In the genomic region with DNA sequence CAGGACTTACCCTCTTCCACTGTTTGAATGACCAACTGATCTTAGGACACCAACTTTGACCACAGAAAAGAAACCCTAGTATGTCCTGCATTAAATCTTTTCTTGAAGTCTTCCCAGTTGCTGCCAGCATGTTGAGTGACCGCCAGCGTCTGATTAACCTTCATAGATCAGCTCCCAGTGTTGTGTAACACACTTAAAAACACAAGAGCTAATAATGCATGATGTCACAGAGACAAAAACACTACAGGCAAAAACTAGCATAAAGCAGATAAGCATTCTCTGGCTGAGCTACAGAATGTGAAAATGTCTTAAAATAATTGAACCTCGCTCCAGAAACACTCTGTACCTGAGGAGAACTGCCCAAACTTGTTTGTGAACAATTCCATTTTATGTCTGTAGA, we compare ENCODE assay signal across 18 mouse cellular contexts. TPM values are rescaled to one million over a fixed set of nuclear protein-coding genes. Genes with fewer than 3 reads are reported as not detected.
DNase-seq lines count a peak whose midpoint lies in the region; ATAC-seq and TF ChIP-seq lines count a peak whose summit lies in the region.
"Had no signal": no experiment of that assay in that cellular context is flagged by ENCODE, and none has a peak within 500 bp of the region (broad histone marks: within the 10 kb centered on the region; RNA-seq: fewer than 3 reads in every experiment).

No protein-coding gene starts in this region.

- no peaks in the 10 kb centered on the region for H3K27me3 ChIP-seq in kidney, embryonic 15.5 days
- no peaks in the 10 kb centered on the region for H3K27me3 ChIP-seq in lung, postnatal 0 days (replicated peaks; ENCODE audit: insufficient read depth, low read length)
- no peaks in the 10 kb centered on the region for H3K27me3 ChIP-seq in embryonic facial prominence, embryonic 15.5 days
- no peaks in the 10 kb centered on the region for H3K27me3 ChIP-seq in forebrain, embryonic 12.5 days
- H3K27me3 ChIP-seq: embryonic facial prominence, embryonic 12.5 days; hindbrain, embryonic 12.5 days; midbrain, embryonic 12.5 days; neural tube, embryonic 12.5 days had no signal

- no peak for ATAC-seq in kidney, embryonic 15.5 days (replicated peaks; ENCODE audit: low FRiP score)
- 0 out of 2 replicates have a peak, but pooled peaks have one; percentile 35 for ATAC-seq in lung, postnatal 0 days
- no peak for ATAC-seq in embryonic facial prominence, embryonic 15.5 days (ENCODE audit: insufficient number of reproducible peaks, low FRiP score, low TSS enrichment, low read depth)
- no peak for ATAC-seq in forebrain, embryonic 12.5 days (ENCODE audit: low FRiP score)
- ATAC-seq: forebrain, postnatal 0 days had no signal

- H3K9ac ChIP-seq in kidney, embryonic 15.5 days: no peak overlapping the region
- no peak overlapping the region for H3K9ac ChIP-seq in lung, postnatal 0 days (replicated peaks; ENCODE audit: low read depth)
- H3K9ac ChIP-seq in embryonic facial prominence, embryonic 15.5 days: no peak overlapping the region
- H3K9ac ChIP-seq in forebrain, embryonic 12.5 days: no peak overlapping the region
- H3K9ac ChIP-seq: embryonic facial prominence, embryonic 12.5 days; forebrain, postnatal 0 days; hindbrain, embryonic 12.5 days; liver, embryonic 14.5 days; midbrain, embryonic 12.5 days; neural tube, embryonic 12.5 days had no signal

- 0 out of 2 replicates have a peak, but pooled peaks cover 10% of the 10 kb centered on the region for H3K4me1 ChIP-seq in kidney, embryonic 15.5 days
- no peaks in the 10 kb centered on the region for H3K4me1 ChIP-seq in lung, postnatal 0 days (ENCODE audit: insufficient read depth, low read depth, low read length)
- H3K4me1 ChIP-seq in embryonic facial prominence, embryonic 15.5 days: peaks cover 37% of the 10 kb centered on the region
- no peaks in the 10 kb centered on the region for H3K4me1 ChIP-seq in forebrain, embryonic 12.5 days
- H3K4me1 ChIP-seq: hindbrain, embryonic 12.5 days; midbrain, embryonic 12.5 days; neural tube, embryonic 12.5 days had no signal

- WGBS in kidney, embryonic 15.5 days: 75% methylated on average over 3 of the region's 3 CpGs
- 52% methylated on average over 3 of the region's 3 CpGs for WGBS in lung, postnatal 0 days
- 66% methylated on average over 3 of the region's 3 CpGs for WGBS in embryonic facial prominence, embryonic 15.5 days
- 88% methylated on average over 3 of the region's 3 CpGs for WGBS in forebrain, embryonic 12.5 days

- H3K4me2 ChIP-seq in kidney, embryonic 15.5 days: no peak overlapping the region
- no peak overlapping the region for H3K4me2 ChIP-seq in lung, postnatal 0 days (replicated peaks; ENCODE audit: low read depth, low read length)
- no peak overlapping the region for H3K4me2 ChIP-seq in embryonic facial prominence, embryonic 15.5 days (replicated peaks)
- H3K4me2 ChIP-seq in forebrain, embryonic 12.5 days: no peak overlapping the region
- H3K4me2 ChIP-seq: embryonic facial prominence, embryonic 12.5 days; heart, embryonic 11.5 days; hindbrain, embryonic 12.5 days; midbrain, embryonic 12.5 days; neural tube, embryonic 12.5 days had no signal

- H3K9me3 ChIP-seq in kidney, embryonic 15.5 days (replicated peaks): no peaks in the 10 kb centered on the region
- H3K9me3 ChIP-seq in lung, postnatal 0 days (ENCODE audit: low read length): no peaks in the 10 kb centered on the region
- H3K9me3 ChIP-seq in embryonic facial prominence, embryonic 15.5 days (replicated peaks): no peaks in the 10 kb centered on the region
- no peaks in the 10 kb centered on the region for H3K9me3 ChIP-seq in forebrain, embryonic 12.5 days
- H3K9me3 ChIP-seq: embryonic facial prominence, embryonic 12.5 days; hindbrain, embryonic 12.5 days; midbrain, embryonic 12.5 days; neural tube, embryonic 12.5 days had no signal

- no peak for TF ChIP-seq CTCF in lung, postnatal 0 days (IDR thresholded peaks at IDR 0.05)

- H3K27ac ChIP-seq in kidney, embryonic 15.5 days: no peak overlapping the region
- no peak overlapping the region for H3K27ac ChIP-seq in lung, postnatal 0 days (ENCODE audit: low read length)
- peak overlapping the region; percentile 52; the same call in 1 of the 2 replicates for H3K27ac ChIP-seq in embryonic facial prominence, embryonic 15.5 days (replicated peaks)
- H3K27ac ChIP-seq in forebrain, embryonic 12.5 days: no peak overlapping the region
- H3K27ac ChIP-seq: hindbrain, embryonic 12.5 days; kidney, postnatal 0 days; liver, embryonic 14.5 days; midbrain, embryonic 12.5 days; neural tube, embryonic 12.5 days had no signal

- no peaks in the 10 kb centered on the region for H3K36me3 ChIP-seq in kidney, embryonic 15.5 days
- H3K36me3 ChIP-seq in lung, postnatal 0 days (ENCODE audit: insufficient read depth, low read length): no peaks in the 10 kb centered on the region
- H3K36me3 ChIP-seq in embryonic facial prominence, embryonic 15.5 days: no peaks in the 10 kb centered on the region
- H3K36me3 ChIP-seq in forebrain, embryonic 12.5 days (replicated peaks): no peaks in the 10 kb centered on the region
- H3K36me3 ChIP-seq: embryonic facial prominence, embryonic 12.5 days; hindbrain, embryonic 12.5 days; midbrain, embryonic 12.5 days; neural tube, embryonic 12.5 days had no signal

- no peak overlapping the region for H3K4me3 ChIP-seq in kidney, embryonic 15.5 days (replicated peaks)
- no peak overlapping the region for H3K4me3 ChIP-seq in lung, postnatal 0 days (ENCODE audit: low read depth, low read length)
- H3K4me3 ChIP-seq in embryonic facial prominence, embryonic 15.5 days (replicated peaks): no peak overlapping the region
- no peak overlapping the region for H3K4me3 ChIP-seq in forebrain, embryonic 12.5 days (replicated peaks)
- H3K4me3 ChIP-seq: embryonic facial prominence, embryonic 12.5 days; hindbrain, embryonic 12.5 days; midbrain, embryonic 12.5 days; neural tube, embryonic 12.5 days had no signal

- peak; percentile 36 for DNase-seq in kidney, adult 9 months
- peak; percentile 53 for DNase-seq in lung, postnatal 0 days (ENCODE audit: low spot score)
- no peak for DNase-seq in lung, postnatal 14 days
- DNase-seq in adrenal gland, postnatal 10 days: peak; percentile 33
- DNase-seq: cerebellum, adult 8-10 months; forebrain, postnatal 0 days; heart, postnatal 10 days; lung, postnatal 10 days had no signal

- no peak for TF ChIP-seq EP300 in lung, postnatal 0 days (IDR thresholded peaks at IDR 0.05)

RNA-seq across cellular contexts. Expression of a gene that starts 32.6 kb away (rescaled TPM):
- 76.4 and 83.3 TPM in 2 replicates for polyA plus RNA-seq in kidney, embryonic 15.5 days (2015; fragmentation: Nextera tagmentation; extraction: Ambion mirVana)
- polyA plus RNA-seq in lung, postnatal 0 days (2015; fragmentation: Nextera tagmentation; extraction: Ambion mirVana): 34.6 and 42.7 TPM in 2 replicates
- 10 to 100 TPM; 56.7 to 58.2 TPM for total RNA-seq in adrenal gland, postnatal 10 days (2021)
- polyA plus RNA-seq in embryonic facial prominence, embryonic 15.5 days (2015; fragmentation: Nextera tagmentation; extraction: Ambion mirVana): 86.3 and 100 TPM in 2 replicates
- polyA plus RNA-seq in forebrain, embryonic 12.5 days (2016; fragmentation: Nextera tagmentation; extraction: Ambion mirVana): 123 and 124 TPM in 2 replicates
